Mouse (Mus musculus) adrenal gland, adult (tissue): ENCODE results near the gene Ssbp3.

Source experiments
- DNase-seq, 2 experiments: peaks; one replicate each; pipeline ENCODE4 v3.0.0; 2022 to 2023; ENCODE audit warnings: low spot score in 1 of 2; ENCODE audit not compliant: inconsistent age in 2 of 2

Gene Ssbp3

GRCm38 (mm10) chr4:107082185-107082584, 171.7 kb downstream of the Ssbp3 start:
- peak in 1 of 2 experiments; percentile 31 for DNase-seq

DNA sequence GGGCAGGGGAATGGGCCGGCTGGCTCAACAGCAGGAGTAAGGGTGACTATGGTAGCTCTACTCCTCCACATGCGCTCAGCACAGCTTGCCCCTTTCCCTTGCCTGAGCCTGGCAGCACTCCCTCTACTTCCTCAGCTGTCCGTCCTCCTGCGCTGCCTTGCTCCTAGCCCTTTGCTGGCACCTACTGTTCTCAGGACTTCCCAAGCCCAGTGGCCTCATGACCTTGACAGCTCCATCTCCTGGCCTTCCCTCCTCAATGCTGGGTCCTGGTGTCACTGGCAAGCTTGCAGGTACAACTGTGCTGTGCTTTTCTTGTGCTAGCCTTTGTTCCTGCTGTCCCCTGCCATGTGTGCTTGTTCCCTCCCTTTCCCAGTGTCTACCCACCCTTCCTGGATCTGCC, 172.6 kb downstream of the Ssbp3 start:
- peak; percentile 55 to 60 for DNase-seq

DNA sequence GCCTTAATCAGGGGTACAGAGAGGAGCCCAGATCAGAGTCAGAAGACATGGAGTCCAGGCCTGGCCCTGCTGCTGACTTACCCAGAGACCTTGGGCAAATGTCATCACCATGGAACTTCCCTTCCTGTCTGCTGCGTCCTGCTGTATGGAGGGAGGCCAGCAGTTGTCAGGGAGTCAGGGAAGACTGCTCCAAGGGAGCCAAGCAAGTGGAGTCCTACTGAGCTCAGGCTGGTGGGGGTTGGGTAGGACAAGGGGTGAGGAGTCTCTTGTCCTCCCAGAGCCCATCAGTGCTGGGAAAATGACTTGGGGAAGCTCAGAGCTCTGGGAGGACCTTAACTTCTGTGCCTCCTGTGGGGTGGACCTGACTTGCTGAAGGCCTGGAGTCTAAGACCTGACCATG, 173.8 kb downstream of the Ssbp3 start:
- DNase-seq: peak; percentile 81 to 89

- peak; percentile 73 to 82 for DNase-seq
Measured at GRCm38 (mm10) chr4:107084858-107085257, 174.4 kb downstream of the Ssbp3 start.

GRCm38 (mm10) chr4:107091696-107092095, 181.2 kb downstream of the Ssbp3 start:
- DNase-seq: peak; percentile 84 to 93

GRCm38 (mm10) chr4:107094484-107095187, 184.1 kb downstream of the Ssbp3 start:
- no peak for DNase-seq

GRCm38 (mm10) chr4:107096043-107096442, 185.5 kb downstream of the Ssbp3 start:
- no peak for DNase-seq

- no peak for DNase-seq
Measured at GRCm38 (mm10) chr4:107096841-107097373, 186.4 kb downstream of the Ssbp3 start, which contains the start of gene Cdcp2. Cdcp2 (plus strand) TSS chr4:107096891.

- DNase-seq: peak; percentile 39 to 68
Measured at GRCm38 (mm10) chr4:107097871-107098270, 187.4 kb downstream of the Ssbp3 start.

GRCm38 (mm10) chr4:107098375-107098774, 187.9 kb downstream of the Ssbp3 start:
- no peak for DNase-seq

GRCm38 (mm10) chr4:107098791-107099525, 188.5 kb downstream of the Ssbp3 start:
- no peak for DNase-seq
